Mouse (Mus musculus) urinary bladder, adult 2 months (tissue): ENCODE data around the gene Mospd3. TPM values are rescaled to one million over a fixed set of nuclear protein-coding genes. Genes with fewer than 3 reads are reported as not detected.
"Not testable (repeated sequence)": the region's sequence is repeated elsewhere in the genome, so short reads cannot be mapped to it uniquely, and the experiment has no call there.

Experiments used
- DNase-seq: peaks from one replicate; pipeline ENCODE4 v3.0.0; 2022; ENCODE audit warnings: low spot score
- polyA plus RNA-seq: library from polyadenylated mRNA; depleted of rRNA; stranded (reverse); fragments of >200 nt; gene quantifications from 2 replicates; pipeline ENCODE4 v1.2.3, GENCODE M21; 2012

Gene Mospd3
- polyA plus RNA-seq, 1 experiment: 30.9 TPM

- DNase-seq: no peak
Observed at GRCm38 (mm10) chr5:137615347-137615746, 14.5 kb upstream of the Mospd3 start.

GRCm38 (mm10) chr5:137614921-137615320 lies 14.1 kb upstream of the Mospd3 start:
- DNase-seq: not testable (repeated sequence)

GRCm38 (mm10) chr5:137613550-137613949 lies 12.7 kb upstream of the Mospd3 start, which contains the start of gene Pcolce:
Gene Pcolce (minus strand): TSS chr5:137613784.
- peak; percentile 56 for DNase-seq

GRCm38 (mm10) chr5:137613076-137613475 lies 12.2 kb upstream of the Mospd3 start:
- no peak for DNase-seq

- DNase-seq: no peak
Observed at GRCm38 (mm10) chr5:137611245-137611602, 10.4 kb upstream of the Mospd3 start.

- DNase-seq: peak; percentile 33
Observed at GRCm38 (mm10) chr5:137610548-137611244, 9.8 kb upstream of the Mospd3 start.

- DNase-seq: no peak
Observed at GRCm38 (mm10) chr5:137610056-137610455, 9.2 kb upstream of the Mospd3 start.

- no peak for DNase-seq
Observed at GRCm38 (mm10) chr5:137609292-137609691, 8.4 kb upstream of the Mospd3 start.

- DNase-seq: no peak
Observed at GRCm38 (mm10) chr5:137608654-137609190, 7.9 kb upstream of the Mospd3 start.

GRCm38 (mm10) chr5:137607860-137608653 lies 7.2 kb upstream of the Mospd3 start:
- DNase-seq: no peak

GRCm38 (mm10) chr5:137601365-137601729 lies 489 bp upstream of the Mospd3 start:
- DNase-seq: no peak

GRCm38 (mm10) chr5:137600281-137600618 lies 608 bp downstream of the Mospd3 start:
- DNase-seq: no peak

- no peak for DNase-seq
Observed at GRCm38 (mm10) chr5:137599600-137599999, 1.3 kb downstream of the Mospd3 start.

- no peak for DNase-seq
Observed at GRCm38 (mm10) chr5:137598100-137598826, 2.6 kb downstream of the Mospd3 start.

- no peak for DNase-seq
Observed at GRCm38 (mm10) chr5:137597625-137598024, 3.2 kb downstream of the Mospd3 start.

GRCm38 (mm10) chr5:137596601-137597261 lies 4.1 kb downstream of the Mospd3 start:
- no peak for DNase-seq

- no peak for DNase-seq
Observed at GRCm38 (mm10) chr5:137595921-137596320, 4.9 kb downstream of the Mospd3 start.

GRCm38 (mm10) chr5:137590507-137590906 lies 10.4 kb downstream of the Mospd3 start:
- no peak for DNase-seq

GRCm38 (mm10) chr5:137584976-137585375 lies 15.9 kb downstream of the Mospd3 start:
- DNase-seq: no peak

GRCm38 (mm10) chr5:137583670-137584169 lies 17.1 kb downstream of the Mospd3 start:
- no peak for DNase-seq

- no peak for DNase-seq
Observed at GRCm38 (mm10) chr5:137582702-137583101, 18.2 kb downstream of the Mospd3 start.

- DNase-seq: no peak
Observed at GRCm38 (mm10) chr5:137580246-137580645, 20.6 kb downstream of the Mospd3 start.
